Mouse (Mus musculus) ES-Bruce4 (cell line): ENCODE results near the gene Golim4.

ENCODE experiments used
- CTCF ChIP-seq: IDR thresholded peaks from one replicate; pipeline ENCODE4 v1.8.1; 2011; ENCODE audit warnings: low read depth, low read length
- POLR2A ChIP-seq: IDR thresholded peaks from one replicate; pipeline ENCODE4 v1.8.1; 2011; ENCODE audit warnings: low read length; ENCODE audit not compliant: insufficient read depth

- TF ChIP-seq CTCF, result no peak
- TF ChIP-seq POLR2A, result no peak
Observed at GRCm38 (mm10) chr3:76001156-76001555, 44.4 kb upstream of the Golim4 start.
